Mouse (Mus musculus) cerebellum, adult 2 months (tissue): ENCODE measurements around the gene Pax2.

Experiments used
- CTCF ChIP-seq: fragments of 200-500 bp; IDR thresholded peaks from 2 replicates; pipeline ENCODE4 v1.5.1; 2011; ENCODE audit warnings: low read depth, mild to moderate bottlenecking, control low read depth, low read length, moderate library complexity, borderline replicate concordance; ENCODE audit not compliant: insufficient read depth
- POLR2A ChIP-seq: fragments of 200-500 bp; IDR thresholded peaks from 2 replicates; pipeline ENCODE4 v1.6.1; 2011; ENCODE audit warnings: low read length, control low read depth, borderline replicate concordance; ENCODE audit not compliant: insufficient read depth

- TF ChIP-seq CTCF (no peak), POLR2A (no peak)
Measured at GRCm38 (mm10) chr19:44743961-44744520, 11.8 kb upstream of the Pax2 start.
